Mouse (Mus musculus) CH12.LX (cell line): ENCODE results near the gene Tgfb1.

Source experiments
- CTCF ChIP-seq, 2 experiments: IDR thresholded peaks in 1 of 2; conservative IDR thresholded peaks in 1 of 2; 2 replicates each; pipeline ENCODE4 v1.5.1; 2011 to 2012; ENCODE audit warnings: low read depth in 2 of 2, low read length in 2 of 2, improper control_type of control experiment in 1 of 2, inconsistent platforms in 1 of 2, mild to moderate bottlenecking in 1 of 2, moderate library complexity in 1 of 2
- POLR2AphosphoS2 ChIP-seq: IDR thresholded peaks from 2 replicates; pipeline ENCODE4 v1.6.1; 2011; ENCODE audit warnings: low read depth, low read length, improper control_type of control experiment
- UBTF ChIP-seq: IDR thresholded peaks from 2 replicates; pipeline ENCODE4 v1.6.1; 2012; ENCODE audit warnings: low read depth, mild to moderate bottlenecking, inconsistent platforms, low read length, improper control_type of control experiment, moderate library complexity
- USF1 ChIP-seq: IDR thresholded peaks from 2 replicates; pipeline ENCODE4 v1.6.1; 2014; ENCODE audit warnings: low read depth, mild to moderate bottlenecking, inconsistent platforms, low read length, improper control_type of control experiment

- TF ChIP-seq CTCF (conservative IDR thresholded peaks at IDR 0.05 in 1 of 2, IDR thresholded peaks at IDR 0.05 in 1 of 2; ENCODE audit: low read depth in 2 of 2, low read length in 2 of 2) (no peak), USF1 (no peak), UBTF (no peak), POLR2AphosphoS2 (no peak)
Observed at GRCm38 (mm10) chr7:25707581-25708292, 20.9 kb downstream of the Tgfb1 start.
